Mouse (Mus musculus) olfactory bulb, adult 2 months (tissue): ENCODE measurements around the gene Pop4. TPM values are rescaled to one million over a fixed set of nuclear protein-coding genes. Genes with fewer than 3 reads are reported as not detected.
"Not testable (repeated sequence)": the region's sequence is repeated elsewhere in the genome, so short reads cannot be mapped to it uniquely, and the experiment has no call there.

ENCODE experiments used
- H3K27ac ChIP-seq: fragments of 200-500 bp; 2 replicates; pipeline ENCODE4 v1.5.1; 2012; ENCODE audit warnings: low read depth, low read length; ENCODE audit not compliant: insufficient read depth
- H3K4me1 ChIP-seq: fragments of 200-500 bp; 2 replicates; pipeline ENCODE4 v1.6.1; 2012; ENCODE audit warnings: low read length; ENCODE audit not compliant: control insufficient read depth, insufficient read depth
- H3K4me3 ChIP-seq: fragments of 200-500 bp; 2 replicates; pipeline ENCODE4 v1.5.1; 2012; ENCODE audit warnings: mild to moderate bottlenecking, low read depth, low read length, moderate library complexity; ENCODE audit not compliant: insufficient read depth
- CTCF ChIP-seq: fragments of 200-500 bp; IDR thresholded peaks from 2 replicates; pipeline ENCODE4 v1.5.1; 2012; ENCODE audit warnings: low read depth, mild to moderate bottlenecking, low read length, moderate library complexity; ENCODE audit not compliant: insufficient read depth
- POLR2A ChIP-seq: fragments of 200-500 bp; IDR thresholded peaks from 2 replicates; pipeline ENCODE4 v1.6.1; 2012; ENCODE audit warnings: mild to moderate bottlenecking, low read depth, low read length, moderate library complexity; ENCODE audit not compliant: insufficient read depth
- WGBS: fragments of 180-500 bp; shearing (Covaris S2); methylation state at CpG from one replicate; pipeline ENCODE4 v1.1.7; 2018; 5-methylcytosine and 5-hydroxymethylcytosine counted together
- polyA plus RNA-seq: library from polyadenylated mRNA; stranded (reverse); fragments of >200 nt; gene quantifications from 2 replicates; pipeline ENCODE4 v1.2.4, GENCODE M21; 2012; ENCODE audit warnings: low replicate concordance; ENCODE audit not compliant: missing spikeins, insufficient read depth, insufficient read length

The Pop4 gene
- not detected in 2 replicates for polyA plus RNA-seq

- Histone ChIP-seq H3K27ac (peak within 1 kb of the TSS; percentile 90), H3K4me3 (peak within 1 kb of the TSS; percentile 85), H3K4me1 (peaks cover 4% of the 10 kb centered on the region; the same call in 1 of the 2 replicates)
- WGBS = under 1% methylated on average over 38 of the region's 38 CpGs
- TF ChIP-seq POLR2A = peak; percentile 90
- 0 out of 2 replicates have a peak, but pooled peaks have one; percentile 6 for TF ChIP-seq CTCF
These were observed at the start of gene Pop4 for GRCm38 (mm10) chr7:38270703-38271510. Gene Pop4 (minus strand): TSS chr7:38271423.

DNA sequence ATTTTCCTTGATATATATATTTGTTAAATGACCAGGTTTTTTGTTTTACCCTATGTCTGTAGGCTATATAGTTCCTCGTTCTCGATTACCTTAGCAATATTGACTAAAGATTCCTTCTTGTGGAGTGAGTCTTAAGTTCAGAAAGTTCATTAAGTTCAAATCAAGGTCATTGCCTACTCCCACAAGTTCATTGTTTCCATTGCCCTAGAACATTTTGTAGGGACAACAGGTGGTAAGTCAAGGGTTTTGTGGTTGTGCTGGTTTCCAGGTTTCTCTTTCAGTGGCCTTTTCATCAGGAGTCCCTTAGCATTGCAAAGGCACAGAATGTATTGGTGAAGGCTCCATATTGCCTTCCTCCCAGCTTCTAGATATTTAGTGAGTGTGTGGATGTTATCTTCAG, 49.4 kb upstream of the Pop4 start:
- 92% methylated on average over 2 of the region's 2 CpGs for WGBS
- Histone ChIP-seq H3K4me3 (no peak overlapping the region), H3K27ac (no peak overlapping the region), H3K4me1 (no peaks in the 10 kb centered on the region)
- no peak for TF ChIP-seq CTCF
- no peak for TF ChIP-seq POLR2A

DNA sequence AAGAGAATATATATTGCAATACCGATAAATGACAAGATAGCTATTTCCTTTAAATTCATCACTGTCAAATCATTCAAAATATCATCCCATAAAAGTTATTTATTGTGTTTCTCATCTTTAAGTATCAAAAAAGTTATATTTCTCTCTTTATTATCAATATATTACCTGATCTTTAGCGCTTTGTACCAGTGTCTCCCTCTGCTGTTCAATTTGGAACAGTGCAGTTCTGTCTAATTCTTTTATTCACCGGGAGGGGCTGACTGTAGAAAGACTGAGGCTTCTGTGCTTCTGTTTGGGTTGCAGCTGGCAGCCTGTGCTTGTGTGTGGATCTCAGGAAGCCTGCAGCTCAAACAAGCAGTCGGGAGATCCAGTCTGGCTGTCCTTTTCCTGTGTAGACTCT, 11.0 kb upstream of the Pop4 start:
- H3K4me1 ChIP-seq, H3K4me3 ChIP-seq, H3K27ac ChIP-seq: not testable (repeated sequence)
- WGBS = 23% methylated on average over 4 of the region's 4 CpGs

GRCm38 (mm10) chr7:38272551-38272950, 1.3 kb upstream of the Pop4 start:
- Histone ChIP-seq H3K4me1 (peaks cover 4% of the 10 kb centered on the region; the same call in 1 of the 2 replicates), H3K4me3 (no peak overlapping the region), H3K27ac (no peak overlapping the region)
- no peak for TF ChIP-seq POLR2A
- TF ChIP-seq CTCF = no peak

GRCm38 (mm10) chr7:38271859-38272258, 636 bp upstream of the Pop4 start:
- H3K27ac ChIP-seq = no peak overlapping the region
- no peak for TF ChIP-seq CTCF
- TF ChIP-seq POLR2A = no peak
- peaks cover 4% of the 10 kb centered on the region; the same call in 1 of the 2 replicates for H3K4me1 ChIP-seq
- no peak overlapping the region for H3K4me3 ChIP-seq
- 12% methylated on average over 4 of the region's 4 CpGs for WGBS

DNA sequence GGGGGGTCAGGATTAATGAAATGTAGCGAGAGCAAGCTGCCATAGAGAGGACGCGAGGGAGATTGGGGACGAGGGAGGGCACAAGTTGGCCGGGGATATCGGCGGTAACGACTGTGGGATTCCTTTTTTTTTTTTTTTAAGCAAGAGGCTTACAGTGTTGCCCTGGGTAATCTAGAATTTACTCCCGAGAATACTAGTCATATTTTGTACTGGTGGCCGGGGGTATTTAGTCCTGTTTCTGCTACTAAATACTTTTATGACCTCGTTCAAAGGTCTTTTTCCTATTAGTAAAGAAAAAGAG, 238 bp upstream of the Pop4 start:
- TF ChIP-seq CTCF = no peak
- Histone ChIP-seq H3K4me1 (peaks cover 4% of the 10 kb centered on the region; the same call in 1 of the 2 replicates), H3K27ac (peak overlapping the region; percentile 90), H3K4me3 (peak overlapping the region; percentile 85)
- WGBS = 0% methylated on average over 11 of the region's 11 CpGs

DNA sequence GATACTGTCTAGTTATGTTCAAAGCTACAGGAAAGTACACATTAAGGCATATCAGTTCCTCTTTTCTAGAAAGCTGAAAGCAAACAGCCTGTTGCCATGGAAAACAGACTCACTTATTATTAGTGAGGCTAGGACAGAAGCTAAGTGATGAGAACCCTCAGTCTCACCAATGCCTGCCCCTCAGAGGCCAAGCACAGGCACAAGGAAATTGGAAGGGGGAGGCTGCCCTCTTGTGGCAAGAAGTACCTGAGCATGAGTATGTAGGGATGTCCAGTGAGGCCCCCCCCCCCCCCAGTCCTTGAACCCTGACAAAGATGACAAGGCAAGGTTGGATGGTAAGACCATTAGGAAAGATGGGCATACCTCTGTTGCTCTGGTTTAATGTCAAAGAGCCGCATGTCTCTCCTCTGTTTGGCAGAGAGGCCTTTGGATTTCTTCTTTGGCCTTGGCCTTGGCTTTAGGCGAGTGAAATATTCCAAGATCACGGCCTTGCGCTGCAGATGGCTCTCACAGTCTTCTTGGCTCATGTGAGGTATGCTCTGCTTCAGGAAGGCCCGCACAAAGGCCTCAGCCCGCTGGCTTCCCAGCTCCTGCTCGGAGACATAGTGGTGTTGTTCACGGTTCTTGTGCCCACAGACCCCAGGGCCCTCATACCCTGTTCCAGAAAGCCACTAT, 4.1 kb downstream of the Pop4 start:
- H3K27ac ChIP-seq = no peak overlapping the region
- H3K4me3 ChIP-seq = no peak overlapping the region
- peaks cover 4% of the 10 kb centered on the region; the same call in 1 of the 2 replicates for H3K4me1 ChIP-seq
- 89% methylated on average over 8 of the region's 8 CpGs for WGBS
- TF ChIP-seq CTCF (0 out of 2 replicates have a peak, but pooled peaks have one; percentile 30), POLR2A (no peak)

DNA sequence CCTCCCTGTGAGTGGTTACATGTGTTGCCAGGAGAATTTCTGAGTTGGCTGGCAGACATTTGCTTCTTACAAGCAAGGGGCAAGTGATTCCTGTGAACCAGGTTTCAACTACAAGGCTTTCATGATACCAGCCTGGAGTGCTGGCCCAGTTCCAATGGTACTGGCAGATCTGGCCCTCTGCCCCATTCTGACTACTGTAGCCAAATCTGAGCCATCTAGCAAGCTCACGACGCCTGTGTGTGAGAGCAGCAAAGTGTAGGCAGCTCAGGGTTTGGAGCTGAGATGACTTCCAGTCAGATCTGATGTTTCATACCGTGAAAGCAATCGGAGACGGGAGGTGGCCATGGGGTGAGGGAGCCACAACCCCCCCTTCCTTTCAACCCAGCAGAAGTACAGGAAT, 8.8 kb downstream of the Pop4 start:
- Histone ChIP-seq H3K4me3 (no peak overlapping the region), H3K27ac (no peak overlapping the region), H3K4me1 (no peaks in the 10 kb centered on the region)
- no peak for TF ChIP-seq CTCF
- TF ChIP-seq POLR2A = no peak
- WGBS = 56% methylated on average over 5 of the region's 5 CpGs

DNA sequence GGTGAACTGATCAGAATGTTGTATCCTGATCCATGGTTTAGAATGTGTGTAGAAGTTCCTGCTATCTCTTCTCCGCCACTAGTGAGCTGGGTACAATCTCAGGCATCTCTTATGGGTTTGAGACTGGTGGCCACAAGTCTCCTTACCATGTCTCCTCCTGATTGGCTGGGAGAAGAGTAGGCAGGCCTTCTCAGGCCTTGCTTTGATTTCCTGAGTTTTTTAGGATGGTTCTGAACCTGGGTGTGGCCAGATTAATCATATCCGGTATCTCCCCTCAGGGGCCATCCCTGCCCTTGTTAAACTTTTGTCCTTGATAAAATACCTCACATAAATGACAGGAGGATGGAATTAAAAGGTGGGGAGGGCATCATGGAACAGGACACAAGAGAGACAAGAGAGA, 11.6 kb downstream of the Pop4 start:
- no peak overlapping the region for H3K4me3 ChIP-seq
- H3K27ac ChIP-seq = no peak overlapping the region
- no peaks in the 10 kb centered on the region for H3K4me1 ChIP-seq
- WGBS = 94% methylated on average over 2 of the region's 2 CpGs
- TF ChIP-seq POLR2A = no peak
- no peak for TF ChIP-seq CTCF
